Mouse (Mus musculus) olfactory bulb, adult 2 months (tissue): ENCODE measurements around the gene Fignl1.

Experiments
- CTCF ChIP-seq: fragments of 200-500 bp; IDR thresholded peaks from 2 replicates; pipeline ENCODE4 v1.5.1; 2012; ENCODE audit warnings: low read depth, mild to moderate bottlenecking, low read length, moderate library complexity; ENCODE audit not compliant: insufficient read depth
- POLR2A ChIP-seq: fragments of 200-500 bp; IDR thresholded peaks from 2 replicates; pipeline ENCODE4 v1.6.1; 2012; ENCODE audit warnings: mild to moderate bottlenecking, low read depth, low read length, moderate library complexity; ENCODE audit not compliant: insufficient read depth

DNA sequence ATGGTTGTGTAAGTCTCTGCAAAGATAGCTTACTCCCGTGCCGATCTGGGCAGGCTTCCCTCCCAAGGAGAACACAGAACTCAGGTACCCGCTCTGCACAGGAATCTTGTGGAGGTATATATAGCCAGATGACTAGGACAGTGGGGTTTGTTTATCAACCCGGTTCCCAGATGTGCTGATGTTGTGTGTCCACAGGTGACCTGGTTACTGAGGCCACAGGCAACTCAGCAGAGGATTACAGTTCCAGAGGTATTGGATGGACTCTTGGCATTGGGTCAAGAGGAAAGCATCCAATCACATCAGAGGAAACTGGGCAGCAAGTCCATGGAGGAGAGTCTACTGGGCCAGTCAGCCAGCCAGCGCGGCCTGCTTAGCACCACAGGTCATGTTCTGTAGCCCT lies 10.0 kb upstream of the Fignl1 start:
- TF ChIP-seq CTCF (no peak), POLR2A (no peak)
